Mouse (Mus musculus): ENCODE measurements around the gene Gm5868. TPM values are rescaled to one million over a fixed set of nuclear protein-coding genes. Genes with fewer than 3 reads are reported as not detected.

The Gm5868 gene
- polyA plus RNA-seq, 1 experiment from 2014 or later, result not detected

Other genes starting within 250 kb of the Gm5868 start
- 0.01 and 0.15 TPM in 2 replicates for gene Corin, start 83.1 kb downstream of the Gm5868 start, polyA plus RNA-seq (2015; fragmentation: Nextera tagmentation; extraction: Ambion mirVana)
- 6.0 and 6.9 TPM in 2 replicates for gene Nfxl1, start 27.9 kb downstream of the Gm5868 start, polyA plus RNA-seq (2015; fragmentation: Nextera tagmentation; extraction: Ambion mirVana)
- gene Zar1, start 6.3 kb downstream of the Gm5868 start, polyA plus RNA-seq (2015; fragmentation: Nextera tagmentation; extraction: Ambion mirVana), result not detected in 2 replicates
- gene Cnga1, start 56.7 kb upstream of the Gm5868 start, polyA plus RNA-seq (2015; fragmentation: Nextera tagmentation; extraction: Ambion mirVana), result not detected in 2 replicates
- gene Nipal1, start 60.2 kb upstream of the Gm5868 start, polyA plus RNA-seq (2015; fragmentation: Nextera tagmentation; extraction: Ambion mirVana), result 28.1 and 35.4 TPM in 2 replicates
- 0.05 and 0.06 TPM in 2 replicates for gene Txk, start 165.2 kb upstream of the Gm5868 start, polyA plus RNA-seq (2015; fragmentation: Nextera tagmentation; extraction: Ambion mirVana)